Mouse (Mus musculus) lung, adult 2 months (tissue): ENCODE measurements around the gene Med22. TPM values are rescaled to one million over a fixed set of nuclear protein-coding genes. Genes with fewer than 3 reads are reported as not detected.
A peak's percentile ranks its signal among the peaks of the same experiment; 100 is the strongest.

Experiments
- DNase-seq: peaks from one replicate; pipeline ENCODE4 v3.0.0; 2022
- H3K4me1 ChIP-seq: fragments of 200-500 bp; 2 replicates; pipeline ENCODE4 v1.6.1; 2011; ENCODE audit warnings: low read length; ENCODE audit not compliant: control insufficient read depth, insufficient read depth
- H3K4me3 ChIP-seq: fragments of 200-500 bp; replicated peaks from 2 replicates; pipeline ENCODE3; 2011; ENCODE audit warnings: low read depth, mild to moderate bottlenecking, control low read depth, low read length; ENCODE audit errors: extremely low read depth
- CTCF ChIP-seq: fragments of 200-500 bp; IDR thresholded peaks from 2 replicates; pipeline ENCODE4 v1.5.1; 2011; ENCODE audit warnings: mild to moderate bottlenecking, low read length, control low read depth; ENCODE audit not compliant: insufficient read depth
- POLR2A ChIP-seq: fragments of 200-500 bp; IDR thresholded peaks from 2 replicates; pipeline ENCODE4 v1.6.1; 2011; ENCODE audit warnings: low read depth, mild to moderate bottlenecking, control low read depth, low read length, borderline replicate concordance; ENCODE audit errors: extremely low read depth
- WGBS: fragments of 180-500 bp; shearing (Covaris S2); methylation state at CpG from one replicate; pipeline ENCODE4 v1.1.7; 2018; 5-methylcytosine and 5-hydroxymethylcytosine counted together
- polyA plus RNA-seq: library from polyadenylated mRNA; depleted of rRNA; stranded (reverse); fragments of >200 nt; gene quantifications from 2 replicates; pipeline ENCODE4 v1.2.3, GENCODE M21; 2012; rRNA removed

Gene Med22
- 27.6 and 30.9 TPM in 2 replicates for polyA plus RNA-seq

GRCm38 (mm10) chr2:26910124-26910993 is at the start of gene Med22, which contains the start of gene Rpl7a:
Gene Med22, minus strand, starts transcription at chr2:26910677.
Gene Rpl7a, plus strand, starts transcription at chr2:26910764.
- under 1% methylated on average over 73 of the region's 74 CpGs for WGBS
- peak; percentile 100 for DNase-seq
- H3K4me1 ChIP-seq = peaks cover 12% of the 10 kb centered on the region
- peak within 1 kb of the TSS; percentile 88 for H3K4me3 ChIP-seq
- TF ChIP-seq CTCF (no peak), POLR2A (peak; percentile 89)

- no peak for DNase-seq
- H3K4me3 ChIP-seq = no peak overlapping the region
- TF ChIP-seq CTCF = no peak
- no peak for TF ChIP-seq POLR2A
- 74% methylated on average over 2 of the region's 2 CpGs for WGBS
- H3K4me1 ChIP-seq = no peaks in the 10 kb centered on the region
Measured at GRCm38 (mm10) chr2:26957488-26957859, 47.0 kb upstream of the Med22 start.

DNA sequence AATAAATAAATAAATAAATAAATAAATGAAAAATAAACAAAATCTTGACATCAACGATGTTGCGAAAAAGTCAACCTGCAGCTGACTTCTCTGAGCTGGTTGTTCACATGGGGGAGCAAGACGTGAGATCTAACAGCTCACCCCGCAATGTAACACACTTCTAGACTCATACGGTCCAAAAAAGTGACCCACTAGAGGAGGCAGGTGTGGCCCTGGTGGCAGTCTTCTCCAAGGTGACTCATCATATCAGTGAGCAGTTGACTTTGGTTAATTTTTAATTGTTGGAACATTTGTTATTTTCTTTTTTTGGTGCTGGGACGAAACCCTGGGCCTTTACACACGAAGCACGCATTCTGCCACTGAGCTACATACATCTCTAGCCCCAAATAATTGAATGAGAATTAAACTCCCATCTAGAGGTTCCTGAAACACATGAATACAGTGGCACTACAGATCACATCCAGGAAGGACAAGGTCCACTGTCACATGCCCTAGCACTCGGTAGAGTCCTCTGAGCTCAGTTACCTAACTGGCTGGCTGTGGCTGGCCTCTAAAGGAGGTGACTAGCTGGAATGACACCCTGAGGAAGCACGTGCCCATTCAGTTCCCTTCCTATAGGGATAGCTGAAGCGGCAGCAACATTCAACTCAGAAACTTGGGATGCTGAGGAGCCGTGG is 46.5 kb upstream of the Med22 start:
- Histone ChIP-seq H3K4me1 (no peaks in the 10 kb centered on the region), H3K4me3 (no peak overlapping the region)
- DNase-seq = no peak
- TF ChIP-seq POLR2A (no peak), CTCF (no peak)
- 87% methylated on average over 12 of the region's 12 CpGs for WGBS

DNA sequence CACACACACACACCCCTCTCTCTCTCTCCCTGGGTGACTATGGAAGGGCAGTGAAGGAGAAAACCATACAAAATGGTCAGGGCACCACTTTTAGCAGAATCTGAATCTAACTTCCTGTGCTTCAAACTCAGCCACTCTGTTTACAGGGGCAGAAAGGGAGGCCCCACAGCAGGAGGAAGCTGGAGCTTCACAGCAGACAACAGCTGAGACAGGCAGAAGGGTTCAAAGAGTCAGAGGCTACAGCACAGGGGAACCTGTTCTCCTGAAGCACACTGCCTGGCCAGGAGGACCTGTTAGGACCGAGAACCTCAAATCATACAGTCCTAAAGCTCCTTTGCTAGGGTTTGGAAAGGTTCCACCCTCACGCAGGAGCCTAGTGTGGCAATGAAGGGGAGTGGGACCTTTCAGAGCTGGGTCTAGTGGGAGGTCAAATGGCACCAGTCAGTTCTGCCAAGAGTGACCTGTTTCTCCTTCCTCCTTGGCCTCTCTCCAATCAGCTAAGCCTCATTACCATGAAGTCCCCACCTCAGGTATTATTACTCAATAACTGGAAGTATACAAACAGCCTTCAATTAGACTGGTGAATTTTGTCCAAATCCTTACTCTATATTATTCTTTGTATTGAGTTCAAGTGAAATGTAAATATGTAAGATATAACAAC is 44.4 kb upstream of the Med22 start:
- WGBS = 68% methylated on average over 2 of the region's 2 CpGs
- Histone ChIP-seq H3K4me1 (no peaks in the 10 kb centered on the region), H3K4me3 (no peak overlapping the region)
- DNase-seq = no peak
- no peak for TF ChIP-seq POLR2A
- no peak for TF ChIP-seq CTCF

DNA sequence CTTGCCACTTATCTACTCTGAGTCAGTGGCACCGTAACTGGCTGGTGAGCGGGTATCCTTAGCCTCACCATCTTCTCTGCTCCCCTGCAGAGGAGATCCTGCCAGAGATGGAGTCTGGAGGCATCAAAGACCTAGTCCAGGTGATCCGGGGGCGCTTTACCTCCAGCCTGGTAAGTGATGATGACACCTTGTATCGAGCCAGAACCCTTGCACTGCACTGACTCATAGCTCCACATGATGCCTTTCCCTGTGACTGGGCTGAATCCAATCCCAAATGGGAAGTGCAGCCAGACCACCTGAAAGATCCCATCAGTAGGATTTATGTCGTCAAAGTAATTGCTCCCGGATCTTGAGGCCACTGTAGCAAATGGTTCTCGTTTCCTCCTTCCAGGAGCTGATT is 42.4 kb upstream of the Med22 start:
- 88% methylated on average over 8 of the region's 8 CpGs for WGBS
- H3K4me1 ChIP-seq = no peaks in the 10 kb centered on the region
- H3K4me3 ChIP-seq = no peak overlapping the region
- no peak for TF ChIP-seq CTCF
- TF ChIP-seq POLR2A = no peak
- DNase-seq = no peak

GRCm38 (mm10) chr2:26952193-26952592 is 41.7 kb upstream of the Med22 start:
- TF ChIP-seq CTCF (no peak), POLR2A (no peak)
- DNase-seq = no peak
- 77% methylated on average over 4 of the region's 4 CpGs for WGBS
- Histone ChIP-seq H3K4me3 (no peak overlapping the region), H3K4me1 (no peaks in the 10 kb centered on the region)

- no peak overlapping the region for H3K4me3 ChIP-seq
- H3K4me1 ChIP-seq = no peaks in the 10 kb centered on the region
- DNase-seq = no peak
- 79% methylated on average over 8 of the region's 8 CpGs for WGBS
- no peak for TF ChIP-seq POLR2A
- TF ChIP-seq CTCF = no peak
Measured at GRCm38 (mm10) chr2:26951346-26951905, 40.9 kb upstream of the Med22 start.

DNA sequence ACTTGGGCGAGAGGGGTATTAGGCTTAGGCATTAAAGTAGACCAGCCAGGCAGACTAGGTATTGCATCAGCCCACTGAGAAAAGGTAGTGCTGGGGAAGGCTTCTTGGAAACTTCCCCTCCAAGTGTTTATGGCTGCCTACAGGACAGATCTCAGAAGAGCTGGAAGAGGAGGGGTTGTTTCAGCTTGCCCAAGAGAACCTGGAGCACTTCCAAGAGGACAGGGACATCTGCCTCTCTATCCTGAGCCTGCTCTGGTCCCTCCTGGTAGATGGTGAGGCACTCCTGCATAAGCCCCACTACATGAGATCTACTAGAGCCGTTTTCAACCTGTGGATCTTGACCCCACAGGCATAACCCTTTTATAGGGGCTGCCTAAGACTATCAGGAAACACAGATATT is 39.9 kb upstream of the Med22 start:
- 89% methylated on average over 2 of the region's 2 CpGs for WGBS
- Histone ChIP-seq H3K4me3 (no peak overlapping the region), H3K4me1 (no peaks in the 10 kb centered on the region)
- TF ChIP-seq POLR2A (no peak), CTCF (no peak)
- no peak for DNase-seq

DNA sequence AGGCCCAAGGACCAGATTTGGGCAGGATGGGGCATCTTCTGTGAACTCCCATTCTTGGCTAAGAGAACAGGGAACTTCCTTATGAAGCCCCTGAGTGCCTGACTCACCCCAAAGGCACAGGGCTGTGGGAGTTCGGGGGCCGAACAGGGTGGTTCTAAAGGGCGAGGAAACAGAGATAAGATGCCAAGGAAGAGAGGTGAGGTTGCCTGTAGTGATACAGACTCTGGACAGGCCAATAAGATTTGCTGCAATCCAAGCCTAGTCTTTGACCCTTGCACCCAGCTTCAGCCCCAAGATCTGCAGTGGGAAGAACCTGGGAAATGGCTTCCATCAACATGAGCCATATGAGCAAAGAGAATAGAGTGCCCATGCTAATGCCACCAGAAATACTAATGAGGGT is 32.8 kb upstream of the Med22 start:
- WGBS = 83% methylated on average over 3 of the region's 3 CpGs
- no peak for DNase-seq
- H3K4me3 ChIP-seq = no peak overlapping the region
- TF ChIP-seq POLR2A = no peak
- TF ChIP-seq CTCF = no peak
- H3K4me1 ChIP-seq = no peaks in the 10 kb centered on the region
